Mouse (Mus musculus) CH12.LX (cell line): ENCODE measurements at regions not wholly inside any gene's neighbourhood (a gene's known extent, or its start where the extent isn't known, plus 50 kb on each side); places are given as distances from the start of the nearest gene placed in this dataset.

Source experiments
- CHD1 ChIP-seq: IDR thresholded peaks from 2 replicates; pipeline ENCODE4 v1.6.1; 2012; ENCODE audit warnings: low read depth, low read length, improper control_type of control experiment, inconsistent platforms
- CTCF ChIP-seq, 2 experiments: IDR thresholded peaks in 1 of 2; conservative IDR thresholded peaks in 1 of 2; 2 replicates each; pipeline ENCODE4 v1.5.1; 2011 to 2012; ENCODE audit warnings: low read depth in 2 of 2, low read length in 2 of 2, improper control_type of control experiment in 1 of 2, inconsistent platforms in 1 of 2, mild to moderate bottlenecking in 1 of 2, moderate library complexity in 1 of 2
- ELF1 ChIP-seq: IDR thresholded peaks from 2 replicates; pipeline ENCODE4 v1.6.1; 2014; ENCODE audit warnings: low read depth, mild to moderate bottlenecking, inconsistent platforms, low read length, improper control_type of control experiment
- EP300 ChIP-seq: IDR thresholded peaks from 2 replicates; pipeline ENCODE4 v1.6.1; 2011; ENCODE audit warnings: low read length, improper control_type of control experiment
- MAX ChIP-seq: IDR thresholded peaks from 2 replicates; pipeline ENCODE4 v1.6.1; 2011; ENCODE audit warnings: low read length, improper control_type of control experiment
- ZMIZ1 ChIP-seq: IDR thresholded peaks from 2 replicates; pipeline ENCODE4 v1.6.1; 2012; ENCODE audit warnings: low read depth, mild to moderate bottlenecking, inconsistent platforms, low read length, improper control_type of control experiment

GRCm38 (mm10) chr1:157703639-157704038, 197.1 kb downstream of the Sec16b start:
- no peak for TF ChIP-seq MAX
- no peak for TF ChIP-seq EP300
- no peak for TF ChIP-seq CHD1
- no peak for TF ChIP-seq ZMIZ1
- no peak for TF ChIP-seq CTCF (conservative IDR thresholded peaks at IDR 0.05 in 1 of 2, IDR thresholded peaks at IDR 0.05 in 1 of 2; ENCODE audit: low read depth in 2 of 2, low read length in 2 of 2)
- TF ChIP-seq ELF1: no peak
